Mouse (Mus musculus) testis, adult 2 months (tissue): ENCODE data around the gene Dbx2.

Experiments used
- CTCF ChIP-seq: fragments of 200-500 bp; IDR thresholded peaks from 2 replicates; pipeline ENCODE4 v1.5.1; 2012; ENCODE audit warnings: low read depth, mild to moderate bottlenecking, inconsistent platforms, low read length, moderate library complexity; ENCODE audit not compliant: control insufficient read depth, insufficient read depth, insufficient replicate concordance
- POLR2A ChIP-seq: fragments of 200-500 bp; IDR thresholded peaks from 2 replicates; pipeline ENCODE4 v1.6.1; 2012; ENCODE audit warnings: low read depth, mild to moderate bottlenecking, inconsistent platforms, low read length, moderate library complexity; ENCODE audit not compliant: control insufficient read depth

- no peak for TF ChIP-seq CTCF
- no peak for TF ChIP-seq POLR2A
These were observed 26.9 kb upstream of the Dbx2 start for GRCm38 (mm10) chr15:95682620-95683019.
